Mouse (Mus musculus) midbrain, embryonic 11.5 days (tissue): ENCODE results near the gene Cd4. TPM values are rescaled to one million over a fixed set of nuclear protein-coding genes. Genes with fewer than 3 reads are reported as not detected.

Experiments used
- ATAC-seq: fragments of 200-750 bp; cut with Nextera tagmentation; 2 replicates; pipeline ENCODE4 v1.8.0; 2017; ENCODE audit warnings: moderate TSS enrichment, moderate library complexity; ENCODE audit not compliant: low FRiP score
- DNase-seq: peaks from one replicate; pipeline ENCODE4 v3.0.0; 2015; ENCODE audit warnings: low spot score; ENCODE audit errors: missing footprints
- H3K27ac ChIP-seq: fragments of 300-500 bp; sonication (generic); 2 replicates; pipeline ENCODE4 v1.5.1; 2014; ENCODE audit warnings: low read depth, low read length
- H3K27me3 ChIP-seq: fragments of 300-500 bp; sonication (generic); 2 replicates; pipeline ENCODE4 v1.6.1; 2014; ENCODE audit warnings: mild to moderate bottlenecking, low read length, moderate library complexity, mixed read lengths; ENCODE audit not compliant: control insufficient read depth, insufficient read depth
- H3K36me3 ChIP-seq: fragments of 300-500 bp; sonication (generic); 2 replicates; pipeline ENCODE4 v1.6.1; 2014; ENCODE audit warnings: mild to moderate bottlenecking, low read length, moderate library complexity, mixed read lengths; ENCODE audit not compliant: control insufficient read depth, insufficient read depth
- H3K4me1 ChIP-seq: fragments of 300-500 bp; sonication (generic); 2 replicates; pipeline ENCODE4 v1.6.1; 2014; ENCODE audit warnings: low read length; ENCODE audit not compliant: control insufficient read depth, insufficient read depth
- H3K4me2 ChIP-seq: fragments of 300-500 bp; sonication (generic); 2 replicates; pipeline ENCODE4 v1.6.1; 2014; ENCODE audit warnings: mild to moderate bottlenecking, moderate library complexity
- H3K4me3 ChIP-seq: fragments of 300-500 bp; sonication (generic); 2 replicates; pipeline ENCODE4 v1.5.1; 2014; ENCODE audit warnings: low read depth, low read length
- H3K9ac ChIP-seq: fragments of 300-500 bp; sonication (generic); 2 replicates; pipeline ENCODE4 v1.6.1; 2014; ENCODE audit warnings: low read length
- H3K9me3 ChIP-seq: fragments of 300-500 bp; sonication (generic); 2 replicates; pipeline ENCODE4 v1.6.1; 2016; ENCODE audit warnings: low read length; ENCODE audit not compliant: control insufficient read depth
- WGBS: fragments of 180-500 bp; shearing (Covaris S2); extraction: QIAGEN DNeasy Blood & Tissue Kit; methylation state at CpG from one replicate; pipeline ENCODE4 v1.1.7; 2014; 5-methylcytosine and 5-hydroxymethylcytosine counted together
- polyA plus RNA-seq: library from polyadenylated mRNA; unstranded; fragments of >200 nt; fragmentation: Nextera tagmentation; extraction: Ambion mirVana; gene quantifications from 2 replicates; pipeline ENCODE4 v1.2.1, GENCODE M21; 2014

Gene Cd4
- polyA plus RNA-seq, 1 experiment from 2014 or later, result not detected

- H3K4me2 ChIP-seq, result peak within 1 kb of the TSS; percentile 95
- peak; percentile 99 for DNase-seq
- peak within 1 kb of the TSS; percentile 79 for H3K9ac ChIP-seq
- H3K4me1 ChIP-seq, result peaks cover 22% of the 10 kb centered on the region
- H3K36me3 ChIP-seq, result peaks cover 25% of the 10 kb centered on the region
- H3K27me3 ChIP-seq, result no peaks in the 10 kb centered on the region
- peak within 1 kb of the TSS; percentile 74 for H3K4me3 ChIP-seq
- peak within 1 kb of the TSS; percentile 78 for H3K27ac ChIP-seq
- H3K9me3 ChIP-seq, result no peaks in the 10 kb centered on the region
- ATAC-seq, result peak; percentile 93
- WGBS, result under 1% methylated on average over 55 of the region's 55 CpGs
Measured at GRCm38 (mm10) chr6:124828868-124829798, 58.9 kb downstream of the Cd4 start, which contains the start of the genes Usp5 and Cdca3. Gene Usp5, minus strand, starts transcription at chr6:124829484. Gene Cdca3, plus strand, starts transcription at chr6:124829547.

DNA sequence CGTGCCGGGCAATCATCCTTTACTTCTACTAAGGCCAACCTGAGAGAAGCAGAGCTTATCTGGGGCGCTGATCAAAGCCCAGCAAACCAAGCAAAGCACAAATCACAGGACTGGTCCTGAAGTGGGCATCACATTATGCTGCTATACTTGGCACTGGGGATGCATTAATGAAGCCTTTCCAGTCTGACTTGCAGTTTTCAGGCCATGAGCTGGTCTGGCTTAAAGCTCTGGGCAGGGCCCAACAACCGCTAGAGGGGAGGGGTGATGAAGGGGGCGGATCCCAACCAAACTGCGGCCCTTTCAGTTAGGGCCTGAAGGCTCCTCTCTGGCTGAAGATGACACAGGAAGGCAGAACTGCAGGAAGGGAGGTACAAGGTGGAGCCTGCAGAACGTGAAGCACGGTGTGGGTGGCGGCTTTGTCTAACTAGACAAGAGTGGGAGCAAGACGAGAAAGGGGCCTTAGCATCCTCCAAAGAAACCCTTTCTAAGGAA, 59.9 kb downstream of the Cd4 start:
- Histone ChIP-seq H3K27me3 (no peaks in the 10 kb centered on the region), H3K4me2 (peak overlapping the region; percentile 95), H3K36me3 (peaks cover 26% of the 10 kb centered on the region), H3K4me3 (peak overlapping the region; percentile 74), H3K9ac (peak overlapping the region; percentile 71), H3K27ac (peak overlapping the region; percentile 52; the same call in 1 of the 2 replicates), H3K4me1 (peaks cover 22% of the 10 kb centered on the region), H3K9me3 (no peaks in the 10 kb centered on the region)
- ATAC-seq (no peak), DNase-seq (peak; percentile 88)
- WGBS, result 27% methylated on average over 10 of the region's 10 CpGs

- DNase-seq (peak; percentile 31), ATAC-seq (no peak)
- no peaks in the 10 kb centered on the region for H3K4me1 ChIP-seq
- no peak overlapping the region for H3K27ac ChIP-seq
- no peak overlapping the region for H3K9ac ChIP-seq
- H3K9me3 ChIP-seq, result no peaks in the 10 kb centered on the region
- no peak overlapping the region for H3K4me2 ChIP-seq
- peaks cover 50% of the 10 kb centered on the region for H3K36me3 ChIP-seq
- H3K4me3 ChIP-seq, result no peak overlapping the region
- 93% methylated on average over 4 of the region's 4 CpGs for WGBS
- H3K27me3 ChIP-seq, result no peaks in the 10 kb centered on the region
Measured at GRCm38 (mm10) chr6:124822049-124822448, 66.0 kb downstream of the Cd4 start.

GRCm38 (mm10) chr6:124820891-124821290, 67.1 kb downstream of the Cd4 start:
- no peaks in the 10 kb centered on the region for H3K27me3 ChIP-seq
- DNase-seq (peak; percentile 71), ATAC-seq (no peak)
- H3K9me3 ChIP-seq, result no peaks in the 10 kb centered on the region
- H3K4me3 ChIP-seq, result no peak overlapping the region
- H3K27ac ChIP-seq, result no peak overlapping the region
- H3K36me3 ChIP-seq, result peaks cover 53% of the 10 kb centered on the region
- H3K9ac ChIP-seq, result no peak overlapping the region
- H3K4me2 ChIP-seq, result no peak overlapping the region
- 92% methylated on average over 5 of the region's 5 CpGs for WGBS
- no peaks in the 10 kb centered on the region for H3K4me1 ChIP-seq

DNA sequence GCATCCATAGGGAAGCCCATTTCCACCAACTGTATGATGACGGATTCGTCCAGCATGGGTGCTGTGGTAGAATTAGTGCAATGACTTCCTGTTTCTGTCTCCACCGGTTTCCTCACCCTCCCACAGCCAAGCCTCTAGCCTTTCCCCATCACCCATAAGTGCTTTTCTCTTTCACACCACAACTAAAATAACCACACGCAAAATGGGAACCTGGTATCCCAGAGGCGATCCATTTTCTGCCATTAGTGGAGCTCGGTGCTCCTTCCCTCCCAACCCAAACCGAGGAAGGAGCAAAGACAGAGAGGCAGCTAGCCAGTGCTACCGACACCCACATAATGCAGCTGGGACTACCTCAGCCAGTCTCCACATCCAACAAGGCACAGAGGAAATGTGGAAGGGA, 70.0 kb downstream of the Cd4 start:
- Histone ChIP-seq H3K36me3 (peaks cover 39% of the 10 kb centered on the region), H3K4me1 (peaks cover 5% of the 10 kb centered on the region), H3K27ac (no peak overlapping the region), H3K27me3 (no peaks in the 10 kb centered on the region), H3K4me2 (no peak overlapping the region), H3K9ac (no peak overlapping the region), H3K9me3 (no peaks in the 10 kb centered on the region), H3K4me3 (no peak overlapping the region)
- peak; percentile 56 for DNase-seq
- ATAC-seq, result no peak
- 94% methylated on average over 8 of the region's 8 CpGs for WGBS

DNA sequence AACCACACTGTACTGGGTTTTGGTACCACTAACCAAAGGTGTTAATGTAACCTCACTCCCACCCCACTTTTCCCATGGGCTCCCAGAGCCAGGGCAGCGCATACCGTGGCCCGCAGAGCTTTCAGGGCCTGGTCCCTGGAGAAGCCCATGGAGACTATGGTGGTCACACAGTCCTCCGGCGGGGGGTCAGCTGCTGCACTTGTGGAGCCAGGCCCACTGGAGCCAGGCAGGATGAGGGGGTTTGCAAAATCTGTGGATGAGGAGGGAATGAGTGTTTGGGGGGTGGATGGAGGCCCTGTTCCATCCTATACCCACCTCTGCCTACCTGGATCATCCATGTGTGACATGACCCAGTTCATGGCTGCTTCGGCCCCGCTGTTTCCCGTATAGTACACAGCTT, 70.5 kb downstream of the Cd4 start:
- 95% methylated on average over 8 of the region's 8 CpGs for whole genome bisulfite sequencing
- Histone ChIP-seq H3K36me3 (peaks cover 39% of the 10 kb centered on the region), H3K4me1 (peaks cover 9% of the 10 kb centered on the region), H3K4me2 (no peak overlapping the region), H3K4me3 (no peak overlapping the region), H3K9ac (no peak overlapping the region), H3K9me3 (no peaks in the 10 kb centered on the region), H3K27ac (no peak overlapping the region), H3K27me3 (no peaks in the 10 kb centered on the region)
- DNase-seq, result peak; percentile 77
- ATAC-seq, result no peak

DNA sequence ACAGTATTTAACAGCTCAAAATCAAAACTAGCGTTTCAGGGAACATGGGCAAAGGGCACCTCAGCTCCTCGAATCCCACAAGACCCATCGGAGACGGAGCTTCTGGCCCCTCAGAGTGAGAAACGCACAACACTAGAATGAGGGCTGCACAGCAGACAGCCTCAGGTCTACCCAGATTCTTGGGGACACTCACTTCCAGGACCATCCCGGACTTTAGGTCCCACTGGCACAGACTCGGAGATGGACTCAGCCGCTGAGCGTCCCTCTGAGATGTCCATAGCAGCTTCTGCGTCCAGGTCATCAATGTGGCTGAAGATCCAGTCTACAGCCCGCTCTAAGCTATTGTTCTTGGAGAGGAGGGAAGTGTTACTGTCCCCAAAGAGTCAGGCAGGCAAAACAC, 70.9 kb downstream of the Cd4 start:
- Histone ChIP-seq H3K4me3 (no peak overlapping the region), H3K9ac (no peak overlapping the region), H3K9me3 (no peaks in the 10 kb centered on the region), H3K27ac (no peak overlapping the region), H3K4me2 (no peak overlapping the region), H3K36me3 (peaks cover 41% of the 10 kb centered on the region), H3K4me1 (peaks cover 13% of the 10 kb centered on the region), H3K27me3 (no peaks in the 10 kb centered on the region)
- no peak for ATAC-seq
- WGBS, result 96% methylated on average over 11 of the region's 11 CpGs
- DNase-seq, result peak; percentile 47

- 93% methylated on average over 4 of the region's 4 CpGs for WGBS
- Histone ChIP-seq H3K9me3 (no peaks in the 10 kb centered on the region), H3K4me3 (no peak overlapping the region), H3K9ac (no peak overlapping the region), H3K4me2 (no peak overlapping the region), H3K36me3 (peaks cover 42% of the 10 kb centered on the region), H3K27ac (no peak overlapping the region), H3K4me1 (peaks cover 13% of the 10 kb centered on the region), H3K27me3 (no peaks in the 10 kb centered on the region)
- ATAC-seq (no peak), DNase-seq (peak; percentile 51)
Measured at GRCm38 (mm10) chr6:124816611-124817010, 71.4 kb downstream of the Cd4 start.
